Mouse (Mus musculus) neural tube, embryonic 11.5 days (tissue): ENCODE data around the gene Slco3a1. TPM values are rescaled to one million over a fixed set of nuclear protein-coding genes. Genes with fewer than 3 reads are reported as not detected.

Source experiments
- ATAC-seq: fragments of 200-750 bp; cut with Nextera tagmentation; 2 replicates; pipeline ENCODE4 v1.8.0; 2017; ENCODE audit warnings: moderate number of reproducible peaks, mild to moderate bottlenecking, moderate TSS enrichment, moderate library complexity; ENCODE audit not compliant: insufficient read depth, low FRiP score, low TSS enrichment
- DNase-seq: peaks from one replicate; pipeline ENCODE4 v3.0.0-alpha.2; 2015; ENCODE audit warnings: low spot score
- H3K27ac ChIP-seq: fragments of 300-500 bp; sonication (generic); 2 replicates; pipeline ENCODE4 v1.5.1; 2014; ENCODE audit warnings: low read depth, mild to moderate bottlenecking, low read length
- H3K27me3 ChIP-seq: fragments of 300-500 bp; sonication (generic); 2 replicates; pipeline ENCODE4 v1.6.1; 2014; ENCODE audit warnings: mild to moderate bottlenecking, low read length, mixed read lengths; ENCODE audit not compliant: control insufficient read depth, insufficient read depth
- H3K36me3 ChIP-seq: fragments of 300-500 bp; sonication (generic); 2 replicates; pipeline ENCODE4 v1.6.1; 2014; ENCODE audit warnings: mild to moderate bottlenecking, low read length, moderate library complexity, mixed read lengths; ENCODE audit not compliant: control insufficient read depth, insufficient read depth
- H3K4me1 ChIP-seq: fragments of 300-500 bp; sonication (generic); 2 replicates; pipeline ENCODE4 v1.6.1; 2014; ENCODE audit warnings: low read length, mixed read lengths; ENCODE audit not compliant: control insufficient read depth, insufficient read depth
- H3K4me2 ChIP-seq: fragments of 300-500 bp; sonication (generic); 2 replicates; pipeline ENCODE4 v1.6.1; 2014; ENCODE audit warnings: low read depth, mild to moderate bottlenecking, moderate library complexity
- H3K4me3 ChIP-seq: fragments of 300-500 bp; sonication (generic); 2 replicates; pipeline ENCODE4 v1.5.1; 2014; ENCODE audit warnings: low read depth, low read length
- H3K9ac ChIP-seq: fragments of 300-500 bp; sonication (generic); 2 replicates; pipeline ENCODE4 v1.6.1; 2014; ENCODE audit warnings: mild to moderate bottlenecking, low read length
- H3K9me3 ChIP-seq: fragments of 300-500 bp; sonication (generic); 2 replicates; pipeline ENCODE4 v1.6.1; 2016; ENCODE audit warnings: low read length; ENCODE audit not compliant: control insufficient read depth
- WGBS: fragments of 180-500 bp; shearing (Covaris S2); extraction: QIAGEN DNeasy Blood & Tissue Kit; methylation state at CpG from one replicate; pipeline ENCODE4 v1.1.7; 2014; 5-methylcytosine and 5-hydroxymethylcytosine counted together
- polyA plus RNA-seq: library from polyadenylated mRNA; unstranded; fragments of >200 nt; fragmentation: Nextera tagmentation; extraction: Ambion mirVana; gene quantifications from 2 replicates; pipeline ENCODE4 v1.2.1, GENCODE M21; 2014

Slco3a1 gene
- polyA plus RNA-seq, 1 experiment from 2014 or later, result 13.0 TPM

GRCm38 (mm10) chr7:74506856-74507255 is 47.7 kb downstream of the Slco3a1 start:
- Histone ChIP-seq H3K9me3 (no peaks in the 10 kb centered on the region), H3K27ac (no peak overlapping the region), H3K4me2 (no peak overlapping the region), H3K9ac (no peak overlapping the region), H3K27me3 (no peaks in the 10 kb centered on the region), H3K36me3 (no peaks in the 10 kb centered on the region; the same call in 1 of the 2 replicates), H3K4me3 (no peak overlapping the region), H3K4me1 (no peaks in the 10 kb centered on the region)
- WGBS, result 87% methylated on average over 5 of the region's 5 CpGs
- DNase-seq (no peak), ATAC-seq (no peak)

- Histone ChIP-seq H3K9me3 (no peaks in the 10 kb centered on the region), H3K36me3 (no peaks in the 10 kb centered on the region; the same call in 1 of the 2 replicates), H3K27me3 (no peaks in the 10 kb centered on the region), H3K4me1 (no peaks in the 10 kb centered on the region), H3K27ac (no peak overlapping the region), H3K4me3 (no peak overlapping the region), H3K9ac (no peak overlapping the region), H3K4me2 (no peak overlapping the region)
- no peak for DNase-seq
- no peak for ATAC-seq
- 87% methylated on average over 10 of the region's 10 CpGs for WGBS
Measured at GRCm38 (mm10) chr7:74505635-74506034, 48.9 kb downstream of the Slco3a1 start.

GRCm38 (mm10) chr7:74501187-74501586 is 53.4 kb downstream of the Slco3a1 start:
- H3K4me2 ChIP-seq, result no peak overlapping the region
- H3K27me3 ChIP-seq, result no peaks in the 10 kb centered on the region
- no peak overlapping the region for H3K27ac ChIP-seq
- H3K9me3 ChIP-seq, result no peaks in the 10 kb centered on the region
- no peaks in the 10 kb centered on the region for H3K4me1 ChIP-seq
- no peaks in the 10 kb centered on the region; the same call in 1 of the 2 replicates for H3K36me3 ChIP-seq
- no peak overlapping the region for H3K9ac ChIP-seq
- H3K4me3 ChIP-seq, result no peak overlapping the region
- ATAC-seq (peak; percentile 67), DNase-seq (peak; percentile 69)
- 21% methylated on average over 10 of the region's 10 CpGs for WGBS

- Histone ChIP-seq H3K9me3 (no peaks in the 10 kb centered on the region), H3K27me3 (no peaks in the 10 kb centered on the region)
- ATAC-seq, result no peak
Measured at GRCm38 (mm10) chr7:74499470-74499869, 55.1 kb downstream of the Slco3a1 start.

GRCm38 (mm10) chr7:74498266-74498980 is 56.2 kb downstream of the Slco3a1 start:
- H3K27ac ChIP-seq, result no peak overlapping the region
- H3K4me3 ChIP-seq, result no peak overlapping the region
- no peaks in the 10 kb centered on the region for H3K36me3 ChIP-seq
- H3K4me2 ChIP-seq, result no peak overlapping the region
- ATAC-seq, result no peak
- H3K9me3 ChIP-seq, result no peaks in the 10 kb centered on the region
- no peaks in the 10 kb centered on the region for H3K27me3 ChIP-seq
- no peak overlapping the region for H3K9ac ChIP-seq
- H3K4me1 ChIP-seq, result no peaks in the 10 kb centered on the region
- no peak for DNase-seq
- WGBS, result 87% methylated on average over 4 of the region's 4 CpGs

More at GRCm38 (mm10) chr7:74499470-74499869, 55.1 kb downstream of the Slco3a1 start:
- no peaks in the 10 kb centered on the region; the same call in 1 of the 2 replicates for H3K36me3 ChIP-seq
- no peak for DNase-seq
- WGBS, result 94% methylated on average over 5 of the region's 5 CpGs
- H3K9ac ChIP-seq, result no peak overlapping the region
- H3K4me3 ChIP-seq, result no peak overlapping the region
- H3K4me2 ChIP-seq, result no peak overlapping the region
- H3K4me1 ChIP-seq, result no peaks in the 10 kb centered on the region
- no peak overlapping the region for H3K27ac ChIP-seq

GRCm38 (mm10) chr7:74497203-74497602 is 57.4 kb downstream of the Slco3a1 start:
- DNase-seq, result no peak
- no peak for ATAC-seq
- H3K27me3 ChIP-seq, result no peaks in the 10 kb centered on the region
- H3K9ac ChIP-seq, result no peak overlapping the region
- no peak overlapping the region for H3K4me2 ChIP-seq
- H3K4me3 ChIP-seq, result no peak overlapping the region
- no peak overlapping the region for H3K27ac ChIP-seq
- no peaks in the 10 kb centered on the region for H3K36me3 ChIP-seq
- WGBS, result 82% methylated on average over 2 of the region's 2 CpGs
- H3K9me3 ChIP-seq, result no peaks in the 10 kb centered on the region
- H3K4me1 ChIP-seq, result no peaks in the 10 kb centered on the region

GRCm38 (mm10) chr7:74495451-74495850 is 59.1 kb downstream of the Slco3a1 start:
- Histone ChIP-seq H3K27me3 (no peaks in the 10 kb centered on the region), H3K4me2 (no peak overlapping the region)
- WGBS, result 96% methylated on average over 2 of the region's 2 CpGs

GRCm38 (mm10) chr7:74493775-74494174 is 60.8 kb downstream of the Slco3a1 start:
- no peaks in the 10 kb centered on the region for H3K27me3 ChIP-seq
- no peak for DNase-seq
- H3K9me3 ChIP-seq, result no peaks in the 10 kb centered on the region
- no peaks in the 10 kb centered on the region for H3K36me3 ChIP-seq
- H3K4me1 ChIP-seq, result no peaks in the 10 kb centered on the region
- WGBS, result 87% methylated on average over 1 of the region's 1 CpGs
- ATAC-seq, result no peak
- H3K4me2 ChIP-seq, result no peak overlapping the region
- no peak overlapping the region for H3K4me3 ChIP-seq
- H3K9ac ChIP-seq, result no peak overlapping the region
- no peak overlapping the region for H3K27ac ChIP-seq

More at GRCm38 (mm10) chr7:74495451-74495850, 59.1 kb downstream of the Slco3a1 start:
- DNase-seq, result no peak
- Histone ChIP-seq H3K27ac (no peak overlapping the region), H3K4me1 (no peaks in the 10 kb centered on the region), H3K9ac (no peak overlapping the region), H3K9me3 (no peaks in the 10 kb centered on the region), H3K36me3 (no peaks in the 10 kb centered on the region), H3K4me3 (no peak overlapping the region)
- ATAC-seq, result no peak

- H3K27ac ChIP-seq, result no peak overlapping the region
- DNase-seq, result no peak
- H3K9ac ChIP-seq, result no peak overlapping the region
- no peaks in the 10 kb centered on the region for H3K27me3 ChIP-seq
- no peaks in the 10 kb centered on the region for H3K9me3 ChIP-seq
- WGBS, result 80% methylated on average over 9 of the region's 9 CpGs
- ATAC-seq, result no peak
- no peak overlapping the region for H3K4me3 ChIP-seq
- no peaks in the 10 kb centered on the region for H3K36me3 ChIP-seq
- H3K4me2 ChIP-seq, result no peak overlapping the region
- H3K4me1 ChIP-seq, result no peaks in the 10 kb centered on the region
Measured at GRCm38 (mm10) chr7:74491683-74492355, 62.8 kb downstream of the Slco3a1 start.
